Mouse (Mus musculus): ENCODE results near the gene Tmtc4.

GRCm38 (mm10) chr14:122977797-122978140, 6.1 kb downstream of the Tmtc4 start:
- TF ChIP-seq CTCF (IDR thresholded peaks at IDR 0.05; ENCODE audit: control insufficient read depth, insufficient read depth, insufficient read length): no peak
- no peak for TF ChIP-seq USF1 (IDR thresholded peaks at IDR 0.05; ENCODE audit: low read depth)
- no peak for TF ChIP-seq CEBPB (IDR thresholded peaks at IDR 0.05; ENCODE audit: low read depth)
- no peak for TF ChIP-seq FOSL1 (IDR thresholded peaks at IDR 0.05; ENCODE audit: insufficient read depth, low read length, poor library complexity, severe bottlenecking)
- TF ChIP-seq MYOD1 (IDR thresholded peaks at IDR 0.05; ENCODE audit: control insufficient read depth, insufficient read length, low read depth): no peak
- no peak for TF ChIP-seq MAX (IDR thresholded peaks at IDR 0.05)

All from C2C12 (cell line).